Mouse (Mus musculus) midbrain, embryonic 14.5 days (tissue): ENCODE data around the gene Scand1. TPM values are rescaled to one million over a fixed set of nuclear protein-coding genes. Genes with fewer than 3 reads are reported as not detected.

Experiments used
- ATAC-seq: fragments of 200-750 bp; cut with Nextera tagmentation; 2 replicates; pipeline ENCODE4 v1.8.0; 2017; ENCODE audit warnings: moderate number of reproducible peaks, moderate library complexity; ENCODE audit not compliant: low FRiP score, low TSS enrichment
- DNase-seq: peaks from one replicate; pipeline ENCODE4 v3.0.0-alpha.2; 2015
- H3K27ac ChIP-seq: fragments of 300-500 bp; sonication (generic); replicated peaks from 2 replicates; pipeline ENCODE4 v1.5.1; 2014; ENCODE audit warnings: mild to moderate bottlenecking, low read depth, low read length, moderate library complexity
- H3K27me3 ChIP-seq: fragments of 300-500 bp; sonication (generic); 2 replicates; pipeline ENCODE4 v1.6.1; 2014; ENCODE audit warnings: low read length, control low read depth, mixed read lengths; ENCODE audit not compliant: control insufficient read depth, insufficient read depth
- H3K36me3 ChIP-seq: fragments of 300-500 bp; sonication (generic); 2 replicates; pipeline ENCODE4 v1.6.1; 2014; ENCODE audit warnings: low read length, control low read depth; ENCODE audit not compliant: control insufficient read depth, insufficient read depth
- H3K4me1 ChIP-seq: fragments of 300-500 bp; sonication (generic); 2 replicates; pipeline ENCODE4 v1.6.1; 2014; ENCODE audit warnings: mild to moderate bottlenecking, antibody characterized with exemption, low read length, control low read depth; ENCODE audit not compliant: control insufficient read depth, insufficient read depth
- H3K4me2 ChIP-seq: fragments of 300-500 bp; sonication (generic); 2 replicates; pipeline ENCODE4 v1.6.1; 2014; ENCODE audit warnings: mild to moderate bottlenecking, low read length, moderate library complexity
- H3K4me3 ChIP-seq: fragments of 300-500 bp; sonication (generic); replicated peaks from 2 replicates; pipeline ENCODE4 v1.5.1; 2014; ENCODE audit warnings: low read depth, low read length
- H3K9ac ChIP-seq: fragments of 300-500 bp; sonication (generic); replicated peaks from 2 replicates; pipeline ENCODE4 v1.6.1; 2014; ENCODE audit warnings: mild to moderate bottlenecking, low read length, moderate library complexity
- H3K9me3 ChIP-seq: fragments of 300-500 bp; sonication (generic); 2 replicates; pipeline ENCODE4 v1.6.1; 2016; ENCODE audit warnings: low read length, control low read depth, mixed read lengths; ENCODE audit not compliant: control insufficient read depth
- WGBS: fragments of 180-500 bp; shearing (Covaris S2); extraction: QIAGEN DNeasy Blood & Tissue Kit; methylation state at CpG from one replicate; pipeline ENCODE4 v1.1.7; 2014; 5-methylcytosine and 5-hydroxymethylcytosine counted together
- polyA plus RNA-seq: library from polyadenylated mRNA; unstranded; fragments of >200 nt; fragmentation: Nextera tagmentation; extraction: Ambion mirVana; gene quantifications from 2 replicates; pipeline ENCODE4 v1.2.1, GENCODE M21; 2014

Scand1 gene
- polyA plus RNA-seq, 1 experiment from 2014 or later: 93.3 TPM

DNA sequence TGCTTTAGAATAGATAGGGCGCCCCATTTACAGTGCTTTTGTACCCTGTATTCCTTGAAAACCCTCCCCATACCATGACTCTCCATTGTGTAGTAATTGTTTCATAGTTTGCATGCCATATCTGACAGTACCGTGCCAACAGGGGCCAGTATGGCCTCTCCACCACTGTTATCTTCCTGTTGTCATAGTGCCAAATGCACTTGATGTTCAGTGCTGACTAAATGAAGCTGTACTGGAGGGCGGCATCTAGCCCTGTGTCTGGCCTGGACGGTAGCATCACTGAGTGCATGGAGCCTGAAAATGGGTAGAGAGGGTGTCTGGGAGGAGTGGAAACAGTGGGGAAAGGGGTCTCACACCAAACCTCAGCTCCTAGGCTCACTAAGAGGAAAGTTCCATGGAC, 27.6 kb upstream of the Scand1 start:
- Histone ChIP-seq H3K4me1 (no peaks in the 10 kb centered on the region), H3K27me3 (no peaks in the 10 kb centered on the region), H3K36me3 (no peaks in the 10 kb centered on the region), H3K27ac (no peak overlapping the region), H3K9ac (no peak overlapping the region), H3K4me3 (no peak overlapping the region), H3K9me3 (no peaks in the 10 kb centered on the region), H3K4me2 (no peak overlapping the region)
- no peak for ATAC-seq
- no peak for DNase-seq
- 93% methylated on average over 4 of the region's 4 CpGs for WGBS

DNA sequence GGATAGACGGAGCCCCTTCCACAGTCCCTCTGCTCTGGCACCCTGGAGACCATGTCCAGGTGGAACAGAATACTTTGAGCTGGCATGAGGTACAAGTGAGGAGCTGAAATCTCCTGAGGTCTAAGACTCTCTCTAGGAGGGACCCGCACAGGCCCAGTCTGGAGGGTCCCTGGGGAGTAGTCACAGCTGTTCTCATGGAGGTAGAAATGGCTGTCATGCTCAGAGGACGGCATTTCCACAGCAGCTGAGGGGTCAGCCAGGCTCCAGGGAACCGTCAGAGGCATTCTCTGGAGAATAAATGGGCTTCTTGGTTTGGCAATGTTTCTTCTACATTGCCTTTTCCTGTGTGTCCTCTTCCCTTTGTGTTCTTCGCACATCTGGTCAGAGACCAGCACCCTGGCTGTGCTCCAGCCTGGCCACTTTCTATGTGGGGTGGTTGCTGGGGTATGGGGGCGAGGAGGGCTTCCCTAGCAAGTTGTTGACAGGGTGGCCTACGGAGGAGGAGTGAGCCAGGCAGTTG, 19.0 kb upstream of the Scand1 start:
- Histone ChIP-seq H3K9me3 (no peaks in the 10 kb centered on the region), H3K27ac (no peak overlapping the region), H3K4me3 (no peak overlapping the region), H3K27me3 (no peaks in the 10 kb centered on the region), H3K4me2 (no peak overlapping the region), H3K9ac (no peak overlapping the region), H3K4me1 (no peaks in the 10 kb centered on the region), H3K36me3 (no peaks in the 10 kb centered on the region)
- DNase-seq (no peak), ATAC-seq (no peak)
- 79% methylated on average over 7 of the region's 7 CpGs for WGBS

DNA sequence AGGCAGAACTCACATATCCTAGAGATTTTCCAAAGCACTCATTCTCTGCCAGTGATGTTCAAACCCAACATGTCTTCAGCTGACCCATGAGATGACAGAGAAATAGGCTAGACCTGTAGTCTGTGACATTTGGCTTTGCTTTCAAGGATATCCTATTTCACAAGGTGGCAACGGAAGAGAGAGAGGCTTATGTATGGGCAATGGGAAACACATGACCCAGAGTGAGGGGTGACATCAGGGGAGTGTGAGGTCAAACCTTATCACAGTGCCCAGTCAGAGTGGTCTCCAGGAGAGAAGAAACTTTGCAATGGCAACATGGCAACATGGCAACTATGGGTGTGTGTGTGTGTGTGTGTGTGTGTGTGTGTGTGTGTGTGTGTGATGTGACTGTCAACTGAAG, 18.2 kb upstream of the Scand1 start:
- H3K4me1 ChIP-seq: no peaks in the 10 kb centered on the region
- ATAC-seq: no peak
- H3K27ac ChIP-seq: no peak overlapping the region

DNA sequence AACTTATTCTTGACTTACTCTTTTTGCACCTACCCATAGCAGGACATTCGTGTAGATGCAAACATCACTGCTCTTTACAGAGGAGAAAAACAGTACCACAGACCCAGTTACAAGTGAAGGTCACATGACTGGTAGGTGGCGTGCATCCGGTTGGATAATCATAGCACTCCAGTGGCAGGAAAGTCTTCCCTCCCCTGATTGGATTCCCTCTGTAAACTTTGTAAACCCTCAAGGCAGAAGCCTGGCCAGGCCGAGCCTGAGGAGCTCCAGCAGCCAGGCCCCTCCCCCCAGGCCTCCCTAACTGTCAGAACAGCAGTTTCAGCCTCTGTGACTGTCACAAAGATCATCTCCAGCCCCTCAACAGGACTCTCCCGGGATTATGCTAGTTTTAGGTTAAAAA, 12.2 kb upstream of the Scand1 start:
- H3K9ac ChIP-seq: no peak overlapping the region
- H3K9me3 ChIP-seq: no peaks in the 10 kb centered on the region
- H3K27me3 ChIP-seq: no peaks in the 10 kb centered on the region
- WGBS: 54% methylated on average over 5 of the region's 5 CpGs
- no peak overlapping the region for H3K4me2 ChIP-seq
- DNase-seq (no peak), ATAC-seq (no peak)
- no peak overlapping the region for H3K4me3 ChIP-seq
- H3K27ac ChIP-seq: no peak overlapping the region
- no peaks in the 10 kb centered on the region for H3K4me1 ChIP-seq
- no peaks in the 10 kb centered on the region for H3K36me3 ChIP-seq

More for the DNA sequence above, 18.2 kb upstream of the Scand1 start:
- Histone ChIP-seq H3K4me3 (no peak overlapping the region), H3K27me3 (no peaks in the 10 kb centered on the region), H3K9me3 (no peaks in the 10 kb centered on the region), H3K36me3 (no peaks in the 10 kb centered on the region), H3K4me2 (no peak overlapping the region), H3K9ac (no peak overlapping the region)
- WGBS: 86% methylated on average over 1 of the region's 1 CpGs
- DNase-seq: no peak

DNA sequence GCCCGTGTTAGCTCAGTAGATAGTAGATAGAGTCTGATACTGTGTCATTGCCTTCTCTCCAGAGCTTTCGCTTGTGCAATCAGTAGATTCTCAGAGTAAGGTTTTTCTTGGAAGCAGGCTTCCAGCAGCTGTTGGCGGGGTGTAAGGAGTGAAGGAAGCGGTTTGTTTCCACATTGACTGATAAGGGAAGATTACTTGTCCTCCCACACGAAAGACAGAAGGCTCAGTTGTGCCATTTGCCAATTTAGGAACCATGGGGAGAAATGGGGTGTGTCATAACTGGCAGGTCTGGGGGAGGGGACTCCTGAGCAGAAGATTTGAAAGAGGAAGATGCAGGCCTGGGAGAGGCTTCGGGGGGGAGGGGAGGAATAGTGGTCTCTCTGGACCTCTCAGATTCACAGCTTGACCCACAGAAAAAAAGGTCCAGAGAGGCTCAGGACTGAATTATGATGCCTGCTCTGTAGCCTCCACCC, 11.6 kb upstream of the Scand1 start:
- Histone ChIP-seq H3K27me3 (no peaks in the 10 kb centered on the region), H3K9me3 (no peaks in the 10 kb centered on the region), H3K36me3 (no peaks in the 10 kb centered on the region), H3K9ac (no peak overlapping the region), H3K4me1 (no peaks in the 10 kb centered on the region), H3K4me2 (no peak overlapping the region), H3K4me3 (no peak overlapping the region), H3K27ac (no peak overlapping the region)
- WGBS: 74% methylated on average over 6 of the region's 6 CpGs
- no peak for ATAC-seq
- no peak for DNase-seq

DNA sequence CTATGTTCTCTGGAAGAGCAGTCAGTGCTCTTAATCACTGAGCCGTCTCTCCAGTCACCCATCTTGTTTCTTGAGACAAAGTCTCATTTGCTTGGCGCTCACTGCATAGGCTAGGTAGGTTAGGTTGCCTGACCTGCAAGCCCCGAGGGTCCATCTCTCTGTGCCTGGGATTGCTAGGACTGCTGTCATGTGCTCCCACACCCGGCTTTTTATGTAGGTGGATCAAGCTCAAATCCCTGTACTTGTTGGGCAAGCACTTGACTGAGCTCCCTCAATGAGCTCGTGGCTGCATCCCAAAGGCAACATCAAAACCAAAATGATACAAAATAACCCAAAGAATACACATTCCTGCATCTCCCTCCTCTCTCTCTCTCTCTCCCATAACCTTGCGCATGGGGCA, 9.0 kb upstream of the Scand1 start:
- Histone ChIP-seq H3K36me3 (no peaks in the 10 kb centered on the region), H3K9ac (no peak overlapping the region), H3K4me1 (no peaks in the 10 kb centered on the region), H3K27ac (no peak overlapping the region), H3K4me2 (no peak overlapping the region), H3K4me3 (no peak overlapping the region), H3K9me3 (no peaks in the 10 kb centered on the region), H3K27me3 (no peaks in the 10 kb centered on the region)
- ATAC-seq (no peak), DNase-seq (no peak)
- WGBS: 88% methylated on average over 6 of the region's 6 CpGs

DNA sequence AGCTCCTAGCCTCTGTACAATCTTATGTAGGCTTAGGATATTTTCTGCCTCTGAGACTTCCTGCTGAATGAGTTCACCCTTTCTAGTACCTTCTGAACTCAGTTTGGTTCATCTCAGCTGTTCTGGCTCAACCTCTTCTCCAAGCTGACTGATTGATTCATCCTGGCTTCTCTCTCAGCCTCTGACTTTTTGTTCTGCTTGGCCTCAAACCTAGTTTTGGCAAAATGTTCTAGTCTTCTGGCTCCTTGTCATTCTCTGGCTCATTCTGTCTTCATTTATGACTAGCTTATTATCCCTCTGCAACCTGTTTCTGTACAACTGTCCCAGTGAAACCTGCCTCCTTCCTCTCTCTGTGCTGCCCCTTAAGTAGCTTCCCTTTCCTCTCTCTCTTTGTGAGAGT, 6.0 kb upstream of the Scand1 start:
- no peak overlapping the region for H3K4me3 ChIP-seq
- DNase-seq (no peak), ATAC-seq (no peak)
- no peaks in the 10 kb centered on the region for H3K4me1 ChIP-seq
- no peak overlapping the region for H3K9ac ChIP-seq
- no peaks in the 10 kb centered on the region for H3K27me3 ChIP-seq
- H3K4me2 ChIP-seq: no peak overlapping the region
- H3K27ac ChIP-seq: no peak overlapping the region
- peaks cover 5% of the 10 kb centered on the region; the same call in 1 of the 2 replicates for H3K36me3 ChIP-seq
- H3K9me3 ChIP-seq: no peaks in the 10 kb centered on the region

DNA sequence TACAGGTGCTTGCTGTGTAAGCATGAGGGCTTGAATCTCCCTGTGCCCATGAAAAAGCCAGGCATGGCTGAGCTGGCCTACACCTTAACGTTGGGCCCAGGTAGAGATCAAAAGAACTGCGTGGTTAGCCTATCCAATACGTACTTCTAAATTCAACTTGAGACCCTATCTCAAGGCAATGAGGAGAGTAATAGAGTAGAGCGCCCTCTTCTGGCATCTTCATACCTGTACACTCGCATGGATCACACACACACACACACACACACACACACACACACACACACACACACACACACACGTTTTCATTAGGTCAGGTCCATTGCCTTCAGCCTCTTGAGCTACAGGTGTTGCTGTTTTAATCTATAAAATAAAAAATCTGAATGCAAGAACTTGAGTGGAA, 2.3 kb upstream of the Scand1 start:
- Histone ChIP-seq H3K27ac (no peak overlapping the region), H3K36me3 (peaks cover 5% of the 10 kb centered on the region; the same call in 1 of the 2 replicates), H3K9ac (no peak overlapping the region), H3K27me3 (no peaks in the 10 kb centered on the region), H3K4me3 (no peak overlapping the region), H3K4me2 (no peak overlapping the region), H3K9me3 (no peaks in the 10 kb centered on the region), H3K4me1 (peaks cover 10% of the 10 kb centered on the region)
- DNase-seq (no peak), ATAC-seq (no peak)
- WGBS: 95% methylated on average over 6 of the region's 6 CpGs

DNA sequence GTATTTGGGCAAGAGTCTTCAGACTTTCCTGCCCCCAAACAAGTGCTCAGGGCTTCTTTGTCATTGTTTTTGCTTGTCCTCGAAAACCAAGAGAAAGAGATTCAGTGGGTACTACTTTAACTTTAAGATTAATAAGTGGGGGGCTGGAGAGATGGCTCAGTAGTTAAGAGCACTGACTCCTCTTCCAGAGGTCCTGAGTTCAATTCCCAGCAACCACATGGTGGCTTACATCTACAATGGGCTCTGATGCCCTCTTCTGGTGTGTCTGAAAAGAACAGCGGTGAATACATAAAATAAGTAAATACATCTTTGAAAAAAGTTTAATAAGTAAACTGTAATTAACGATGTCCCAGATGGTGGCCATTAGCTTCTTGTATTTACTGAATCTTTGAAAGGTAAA, 649 bp upstream of the Scand1 start:
- peak overlapping the region; percentile 80 for H3K4me2 ChIP-seq
- H3K27ac ChIP-seq: peak overlapping the region; percentile 97
- H3K27me3 ChIP-seq: no peaks in the 10 kb centered on the region
- peaks cover 10% of the 10 kb centered on the region; the same call in 1 of the 2 replicates for H3K36me3 ChIP-seq
- H3K9me3 ChIP-seq: no peaks in the 10 kb centered on the region
- peaks cover 10% of the 10 kb centered on the region for H3K4me1 ChIP-seq
- H3K4me3 ChIP-seq: peak overlapping the region; percentile 93
- 42% methylated on average over 3 of the region's 3 CpGs for WGBS
- ATAC-seq (no peak), DNase-seq (peak; percentile 9)
- H3K9ac ChIP-seq: no peak overlapping the region; the same call in 1 of the 2 replicates
